Mouse (Mus musculus) liver, postnatal 0 days (tissue): ENCODE measurements around the gene Yju2.

Experiments used
- CTCF ChIP-seq: sonication (generic); IDR thresholded peaks from 2 replicates; pipeline ENCODE4 v1.5.1; 2016; ENCODE audit warnings: antibody characterized with exemption, low read depth
- EP300 ChIP-seq: IDR thresholded peaks from 2 replicates; pipeline ENCODE4 v1.6.1; 2016; ENCODE audit warnings: antibody characterized with exemption, low read depth, mild to moderate bottlenecking

DNA sequence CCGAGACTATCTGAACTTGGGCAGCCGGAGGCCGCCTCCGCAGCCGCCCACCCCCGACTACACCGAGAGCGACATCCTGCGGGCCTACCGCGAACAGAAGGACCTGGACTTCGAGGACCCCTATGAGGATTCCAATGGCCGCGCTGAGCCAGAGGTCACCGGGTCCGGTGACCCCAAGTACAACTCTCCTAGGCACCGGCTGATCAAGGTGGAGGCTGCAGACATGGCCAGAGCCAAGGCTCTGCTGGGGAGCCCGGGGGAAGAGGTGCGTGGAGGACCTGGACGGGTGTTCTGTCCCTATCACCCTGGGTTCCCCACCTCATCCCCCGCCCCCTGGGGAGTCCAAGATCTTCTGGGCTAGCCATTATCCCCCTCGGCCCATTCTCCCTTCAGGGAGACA is 12.6 kb downstream of the Yju2 start:
- no peak for TF ChIP-seq CTCF
- no peak for TF ChIP-seq EP300
